Mouse (Mus musculus) G1E (cell line): ENCODE measurements around the gene Tsen54.

Experiments
- CTCF ChIP-seq: IDR thresholded peaks from 2 replicates; pipeline ENCODE4 v1.5.1; 2012; ENCODE audit warnings: low read depth, low read length, inconsistent platforms, mixed read lengths
- GATA1 ChIP-seq: IDR thresholded peaks from 2 replicates; pipeline ENCODE4 v1.6.1; 2012; ENCODE audit warnings: borderline replicate concordance, low read length, inconsistent platforms, mixed read lengths
- GATA2 ChIP-seq: IDR thresholded peaks from 2 replicates; pipeline ENCODE4 v1.6.1; 2012; ENCODE audit warnings: low read depth, low read length, inconsistent platforms, borderline replicate concordance
- TAL1 ChIP-seq: conservative IDR thresholded peaks from 2 replicates; pipeline ENCODE4 v1.6.1; 2012; ENCODE audit warnings: low read depth, low read length, inconsistent platforms, mixed read lengths

GRCm38 (mm10) chr11:115872437-115872836, 57.9 kb downstream of the Tsen54 start:
- TF ChIP-seq GATA1 (no peak), CTCF (no peak), GATA2 (no peak), TAL1 (no peak)
